ENCODE assay signal across 9 mouse cellular contexts in genomic region chr7:3601119-3601518, GRCm38 (mm10). TPM values are rescaled to one million over a fixed set of nuclear protein-coding genes. Genes with fewer than 3 reads are reported as not detected.
DNase-seq lines count a peak whose midpoint lies in the region; ATAC-seq and TF ChIP-seq lines count a peak whose summit lies in the region.
"Had no signal": no experiment of that assay in that cellular context is flagged by ENCODE, and none has a peak within 500 bp of the region (broad histone marks: within the 10 kb centered on the region; RNA-seq: fewer than 3 reads in every experiment).

No protein-coding gene starts in this region.

- WGBS in forebrain, embryonic 16.5 days: 8% methylated on average over 4 of the region's 4 CpGs
- 5% methylated on average over 4 of the region's 4 CpGs for WGBS in midbrain, embryonic 15.5 days
- WGBS in spleen, adult 2 months: 7% methylated on average over 4 of the region's 4 CpGs

- peak; percentile 32; the same call in 1 of the 2 replicates for TF ChIP-seq CTCF in spleen, adult 2 months (IDR thresholded peaks at IDR 0.05; ENCODE audit: extremely low read depth, insufficient read depth, insufficient read length, insufficient replicate concordance)

- no peak for TF ChIP-seq POLR2A in spleen, adult 2 months (IDR thresholded peaks at IDR 0.05; ENCODE audit: low read depth, low read length)

- no peak overlapping the region for H3K4me2 ChIP-seq in forebrain, embryonic 16.5 days (ENCODE audit: low read length)
- no peak overlapping the region for H3K4me2 ChIP-seq in midbrain, embryonic 15.5 days

- H3K9me3 ChIP-seq in forebrain, embryonic 16.5 days (ENCODE audit: control insufficient read depth, low read length): no peaks in the 10 kb centered on the region
- no peaks in the 10 kb centered on the region for H3K9me3 ChIP-seq in midbrain, embryonic 15.5 days

- peak; percentile 75 to 85 for DNase-seq in heart, postnatal 10 days
- DNase-seq in heart, postnatal 25 days (ENCODE audit: low spot score): no peak
- peak; percentile 56 to 80 for DNase-seq in adrenal gland, postnatal 36 days
- DNase-seq in left cerebral cortex, adult 8-10 months (ENCODE audit: low spot score in 2 of 2): peak; percentile 23 to 40
- peak; percentile 50 to 56 for DNase-seq in spleen, adult 2 months (ENCODE audit: low read depth in 1 of 2, low spot score in 2 of 2)

- no peaks in the 10 kb centered on the region for H3K27me3 ChIP-seq in forebrain, embryonic 16.5 days (replicated peaks; ENCODE audit: control insufficient read depth, insufficient read depth, low read length)
- H3K27me3 ChIP-seq in midbrain, embryonic 15.5 days (replicated peaks): no peaks in the 10 kb centered on the region
- H3K27me3 ChIP-seq in spleen, adult 2 months (ENCODE audit: control insufficient read depth, insufficient read depth, low read length): no peaks in the 10 kb centered on the region
- H3K27me3 ChIP-seq: megakaryocyte, embryonic 14.5 days had no signal

- intact Hi-C loops in heart, postnatal 10 days (cut with DNase I): loop anchor here (2.0 kb wide), 1 partner anchor 378 kb away; no protein-coding TSS in a partner anchor
- intact Hi-C loops in heart, postnatal 25 days (cut with DNase I): loop anchor here (5.0 kb wide), 2 partner anchors 384 to 871 kb away; no protein-coding TSS in a partner anchor

- H3K27ac ChIP-seq in forebrain, embryonic 16.5 days (ENCODE audit: low read length): no peak overlapping the region
- no peak overlapping the region for H3K27ac ChIP-seq in midbrain, embryonic 15.5 days
- H3K27ac ChIP-seq in spleen, adult 2 months (ENCODE audit: insufficient read depth, low read length): no peak overlapping the region

- no peak overlapping the region for H3K9ac ChIP-seq in forebrain, embryonic 16.5 days (replicated peaks; ENCODE audit: low read depth, low read length)
- no peak overlapping the region for H3K9ac ChIP-seq in midbrain, embryonic 15.5 days

- ATAC-seq in forebrain, embryonic 16.5 days: peak; percentile 49
- ATAC-seq in inflammation-experienced regulatory T-cells, adult 6 months: peak; percentile 82
- ATAC-seq in midbrain, embryonic 15.5 days (replicated peaks): peak; percentile 63

- no peaks in the 10 kb centered on the region for H3K4me1 ChIP-seq in forebrain, embryonic 16.5 days (replicated peaks; ENCODE audit: control insufficient read depth, insufficient read depth, low read length)
- H3K4me1 ChIP-seq in midbrain, embryonic 15.5 days: no peaks in the 10 kb centered on the region
- no peaks in the 10 kb centered on the region for H3K4me1 ChIP-seq in spleen, adult 2 months (ENCODE audit: control insufficient read depth, insufficient read depth, insufficient read length)

- no peaks in the 10 kb centered on the region for H3K36me3 ChIP-seq in forebrain, embryonic 16.5 days (ENCODE audit: control insufficient read depth, insufficient read depth)
- H3K36me3 ChIP-seq in midbrain, embryonic 15.5 days (replicated peaks): no peaks in the 10 kb centered on the region
- no peaks in the 10 kb centered on the region for H3K36me3 ChIP-seq in spleen, adult 2 months (ENCODE audit: control insufficient read depth, insufficient read depth, low read length)

- no peak overlapping the region for H3K4me3 ChIP-seq in forebrain, embryonic 16.5 days (replicated peaks; ENCODE audit: low read length)
- H3K4me3 ChIP-seq in midbrain, embryonic 15.5 days: no peak overlapping the region
- no peak overlapping the region for H3K4me3 ChIP-seq in spleen, adult 2 months (ENCODE audit: extremely low read depth, insufficient read depth, insufficient read length)
- H3K4me3 ChIP-seq: megakaryocyte, embryonic 14.5 days had no signal

RNA-seq across cellular contexts. Expression of gene Oscar, which starts 14.8 kb away (rescaled TPM):
- total RNA-seq in heart, postnatal 10 days (2021): under 1 TPM; 0.24 to 0.27 TPM
- under 1 TPM; 0.13 to 0.20 TPM for total RNA-seq in heart, postnatal 25 days (2021)
- not detected for total RNA-seq in adrenal gland, postnatal 36 days (2021)
- 0.17 and 0.46 TPM in 2 replicates for polyA plus RNA-seq in forebrain, embryonic 16.5 days (2015; fragmentation: Nextera tagmentation; extraction: Ambion mirVana)
- not detected for polyA plus RNA-seq in inflammation-experienced regulatory T-cells, adult 6 months (2017; shearing (Covaris generic))
- total RNA-seq in left cerebral cortex, adult 8-10 months (2022): 1 to 10 TPM in 1 of 4 experiments, under 1 TPM in 3; 0.46 to 1.1 (median 0.67) TPM
- 0.33 and 0.59 TPM in 2 replicates for polyA plus RNA-seq in midbrain, embryonic 15.5 days (2015; fragmentation: Nextera tagmentation; extraction: Ambion mirVana)
- 0.14 and 0.15 TPM in 2 replicates for polyA plus RNA-seq in spleen, adult 2 months (2012; rRNA removed)

RNA-seq across cellular contexts. Expression of gene Ndufa3, which starts 16.1 kb away (rescaled TPM):
- 1,000 to 10,000 TPM; 1,653 to 1,740 TPM for total RNA-seq in heart, postnatal 10 days (2021)
- total RNA-seq in heart, postnatal 25 days (2021): 1,000 to 10,000 TPM; 1,735 to 1,752 TPM
- 100 to 1,000 TPM; 710 to 713 TPM for total RNA-seq in adrenal gland, postnatal 36 days (2021)
- polyA plus RNA-seq in forebrain, embryonic 16.5 days (2015; fragmentation: Nextera tagmentation; extraction: Ambion mirVana): 314 and 357 TPM in 2 replicates
- polyA plus RNA-seq in inflammation-experienced regulatory T-cells, adult 6 months (2017; shearing (Covaris generic)): 100 to 1,000 TPM; 608 to 774 (median 726) TPM
- total RNA-seq in left cerebral cortex, adult 8-10 months (2022): 100 to 1,000 TPM; 580 to 641 (median 617) TPM
- 458 and 526 TPM in 2 replicates for polyA plus RNA-seq in midbrain, embryonic 15.5 days (2015; fragmentation: Nextera tagmentation; extraction: Ambion mirVana)
- polyA plus RNA-seq in spleen, adult 2 months (2012; rRNA removed): 117 and 124 TPM in 2 replicates

RNA-seq across cellular contexts. Expression of gene Tfpt, which starts 28.6 kb away (rescaled TPM):
- total RNA-seq in heart, postnatal 10 days (2021): 10 to 100 TPM; 20.3 to 29.9 TPM
- total RNA-seq in heart, postnatal 25 days (2021): 10 to 100 TPM; 16.9 to 20.0 TPM
- 10 to 100 TPM; 26.3 to 29.6 TPM for total RNA-seq in adrenal gland, postnatal 36 days (2021)
- 30.4 and 31.9 TPM in 2 replicates for polyA plus RNA-seq in forebrain, embryonic 16.5 days (2015; fragmentation: Nextera tagmentation; extraction: Ambion mirVana)
- polyA plus RNA-seq in inflammation-experienced regulatory T-cells, adult 6 months (2017; shearing (Covaris generic)): 10 to 100 TPM; 11.9 to 17.0 (median 15.0) TPM
- 10 to 100 TPM; 36.8 to 46.7 (median 42.9) TPM for total RNA-seq in left cerebral cortex, adult 8-10 months (2022)
- 38.2 and 40.7 TPM in 2 replicates for polyA plus RNA-seq in midbrain, embryonic 15.5 days (2015; fragmentation: Nextera tagmentation; extraction: Ambion mirVana)
- 6.8 TPM in 2 replicates for polyA plus RNA-seq in spleen, adult 2 months (2012; rRNA removed)

RNA-seq across cellular contexts. Expression of gene Prpf31, which starts 28.7 kb away (rescaled TPM):
- 10 to 100 TPM; 33.1 to 33.4 TPM for total RNA-seq in heart, postnatal 10 days (2021)
- 10 to 100 TPM; 22.2 to 25.1 TPM for total RNA-seq in heart, postnatal 25 days (2021)
- 10 to 100 TPM; 44.8 to 49.5 TPM for total RNA-seq in adrenal gland, postnatal 36 days (2021)
- 99.5 and 109 TPM in 2 replicates for polyA plus RNA-seq in forebrain, embryonic 16.5 days (2015; fragmentation: Nextera tagmentation; extraction: Ambion mirVana)
- 100 to 1,000 TPM in 1 of 3 experiments, 10 to 100 TPM in 2; 82.2 to 102 (median 91.2) TPM for polyA plus RNA-seq in inflammation-experienced regulatory T-cells, adult 6 months (2017; shearing (Covaris generic))
- 10 to 100 TPM; 50.4 to 59.8 (median 55.2) TPM for total RNA-seq in left cerebral cortex, adult 8-10 months (2022)
- 93.2 and 96.7 TPM in 2 replicates for polyA plus RNA-seq in midbrain, embryonic 15.5 days (2015; fragmentation: Nextera tagmentation; extraction: Ambion mirVana)
- polyA plus RNA-seq in spleen, adult 2 months (2012; rRNA removed): 24.1 and 27.8 TPM in 2 replicates

RNA-seq across cellular contexts. Expression of gene Cnot3, which starts 43.9 kb away (rescaled TPM):
- total RNA-seq in heart, postnatal 10 days (2021): 10 to 100 TPM; 36.4 to 40.0 TPM
- 10 to 100 TPM; 24.7 to 30.6 TPM for total RNA-seq in heart, postnatal 25 days (2021)
- total RNA-seq in adrenal gland, postnatal 36 days (2021): 10 to 100 TPM; 47.5 to 47.6 TPM
- polyA plus RNA-seq in forebrain, embryonic 16.5 days (2015; fragmentation: Nextera tagmentation; extraction: Ambion mirVana): 42.1 and 47.3 TPM in 2 replicates
- polyA plus RNA-seq in inflammation-experienced regulatory T-cells, adult 6 months (2017; shearing (Covaris generic)): 10 to 100 TPM; 30.0 to 47.0 (median 45.2) TPM
- 10 to 100 TPM; 44.9 to 57.8 (median 51.0) TPM for total RNA-seq in left cerebral cortex, adult 8-10 months (2022)
- 47.6 and 48.4 TPM in 2 replicates for polyA plus RNA-seq in midbrain, embryonic 15.5 days (2015; fragmentation: Nextera tagmentation; extraction: Ambion mirVana)
- polyA plus RNA-seq in spleen, adult 2 months (2012; rRNA removed): 94.1 and 111 TPM in 2 replicates
